Mouse (Mus musculus) lung, adult 18-20 months (tissue): Measurements from ENCODE around the gene Gna14.
A peak's percentile ranks its signal among the peaks of the same experiment; 100 is the strongest.

ENCODE experiments used
- DNase-seq, 2 experiments: peaks; one replicate each; pipeline ENCODE4 v3.0.0; 2022; ENCODE audit warnings: mixed read lengths in 2 of 2

Gene Gna14

DNA sequence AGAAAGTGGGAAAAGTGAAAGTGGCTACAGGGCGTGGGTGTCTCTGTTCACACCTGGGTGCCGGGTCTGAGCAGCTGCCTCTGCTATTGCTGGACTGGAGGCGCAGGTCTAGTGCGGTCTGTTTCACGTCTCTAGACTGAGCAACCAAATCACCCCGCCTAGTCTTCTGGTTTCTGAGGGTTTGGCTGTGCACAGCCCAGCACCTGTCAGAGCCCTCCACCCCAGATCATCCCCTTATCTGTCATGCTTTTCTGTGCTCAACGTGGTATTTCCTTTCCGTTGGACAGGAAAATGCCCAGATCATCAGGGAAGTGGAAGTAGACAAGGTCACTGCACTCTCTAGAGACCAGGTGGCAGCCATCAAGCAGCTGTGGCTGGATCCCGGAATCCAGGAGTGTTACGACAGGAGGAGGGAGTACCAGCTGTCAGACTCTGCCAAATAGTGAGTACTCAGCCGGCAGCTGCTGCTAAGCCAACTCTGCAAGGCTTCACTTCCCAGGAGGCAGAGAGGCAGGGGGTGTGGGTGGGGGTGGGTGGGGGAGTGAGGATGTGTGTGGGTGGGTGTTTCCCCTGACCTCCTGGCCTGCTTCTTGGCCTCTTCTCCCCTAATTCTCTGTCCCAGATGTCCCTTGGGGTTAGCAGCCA is 163.2 kb downstream of the Gna14 start:
- DNase-seq, result peak; percentile 34 to 46

GRCm38 (mm10) chr19:16599298-16599970 is 163.9 kb downstream of the Gna14 start:
- DNase-seq, result peak; percentile 46 to 73

- DNase-seq, result no peak
Measured at GRCm38 (mm10) chr19:16602026-16602425, 166.5 kb downstream of the Gna14 start.

GRCm38 (mm10) chr19:16607634-16608033 is 172.1 kb downstream of the Gna14 start:
- peak in 1 of 2 experiments; percentile 46 for DNase-seq

GRCm38 (mm10) chr19:16623154-16623553 is 187.6 kb downstream of the Gna14 start:
- no peak for DNase-seq

DNA sequence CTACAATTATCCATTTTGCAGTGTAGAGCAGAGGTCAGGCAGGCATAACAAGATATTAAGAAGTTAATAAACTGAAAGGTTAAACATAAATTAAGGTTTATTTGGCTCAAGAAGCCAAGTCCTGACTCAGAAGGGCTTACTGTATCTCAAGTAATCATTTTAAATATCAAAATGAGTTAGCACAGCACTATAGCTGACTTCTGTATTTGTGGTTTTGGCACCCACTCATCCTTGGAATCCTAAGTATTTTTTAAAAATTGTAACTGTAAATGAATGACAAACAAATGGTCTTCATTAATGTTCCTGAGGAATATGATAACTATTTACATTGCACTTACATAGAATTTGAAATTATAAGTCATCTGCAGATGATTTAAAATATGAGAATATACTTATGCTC is 189.4 kb downstream of the Gna14 start:
- no peak for DNase-seq

DNA sequence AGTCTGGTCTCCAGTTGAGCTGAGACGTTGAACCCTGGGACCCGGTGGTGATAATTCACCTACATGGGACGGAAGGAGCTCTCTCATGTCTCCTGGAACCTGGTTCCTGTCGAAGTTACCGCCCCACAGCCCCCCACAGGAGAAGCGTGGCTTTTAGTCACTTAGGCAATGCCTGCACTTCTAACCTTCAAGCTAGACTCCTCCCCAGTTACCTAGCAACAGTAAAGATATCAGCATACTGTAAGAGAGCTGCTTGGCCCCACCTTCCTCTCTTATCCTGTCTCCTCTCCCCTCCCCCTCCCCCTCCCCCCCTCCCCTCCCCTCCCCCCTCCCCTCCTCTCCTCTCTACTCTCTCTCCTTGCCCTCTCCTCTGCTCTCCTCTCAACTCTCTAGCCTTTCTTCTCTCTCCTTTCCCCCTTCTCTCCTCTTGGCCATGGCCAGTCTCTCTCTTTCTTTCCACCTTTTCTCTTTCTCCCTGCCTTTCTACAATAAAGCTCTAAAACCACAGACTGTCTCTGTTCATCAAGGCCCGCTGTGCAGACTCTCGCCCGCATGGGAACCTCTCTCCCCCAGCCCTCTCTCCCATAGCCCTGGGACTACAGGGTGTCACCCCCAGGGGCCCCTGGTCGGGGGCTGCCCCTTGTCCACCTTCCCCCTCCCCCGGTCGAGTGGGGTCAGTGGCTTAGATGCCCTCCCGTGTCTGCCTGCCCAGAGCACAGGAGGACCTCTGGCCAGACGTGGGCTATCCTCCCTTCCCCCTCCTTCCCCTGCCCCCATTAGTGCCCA is 190.2 kb downstream of the Gna14 start:
- peak in 1 of 2 experiments; percentile 6 for DNase-seq
